Mouse (Mus musculus): ENCODE results near the gene Cadps. TPM values are rescaled to one million over a fixed set of nuclear protein-coding genes. Genes with fewer than 3 reads are reported as not detected.

Cadps gene
- polyA plus RNA-seq, 1 experiment from 2014 or later: 1.9 TPM

DNA sequence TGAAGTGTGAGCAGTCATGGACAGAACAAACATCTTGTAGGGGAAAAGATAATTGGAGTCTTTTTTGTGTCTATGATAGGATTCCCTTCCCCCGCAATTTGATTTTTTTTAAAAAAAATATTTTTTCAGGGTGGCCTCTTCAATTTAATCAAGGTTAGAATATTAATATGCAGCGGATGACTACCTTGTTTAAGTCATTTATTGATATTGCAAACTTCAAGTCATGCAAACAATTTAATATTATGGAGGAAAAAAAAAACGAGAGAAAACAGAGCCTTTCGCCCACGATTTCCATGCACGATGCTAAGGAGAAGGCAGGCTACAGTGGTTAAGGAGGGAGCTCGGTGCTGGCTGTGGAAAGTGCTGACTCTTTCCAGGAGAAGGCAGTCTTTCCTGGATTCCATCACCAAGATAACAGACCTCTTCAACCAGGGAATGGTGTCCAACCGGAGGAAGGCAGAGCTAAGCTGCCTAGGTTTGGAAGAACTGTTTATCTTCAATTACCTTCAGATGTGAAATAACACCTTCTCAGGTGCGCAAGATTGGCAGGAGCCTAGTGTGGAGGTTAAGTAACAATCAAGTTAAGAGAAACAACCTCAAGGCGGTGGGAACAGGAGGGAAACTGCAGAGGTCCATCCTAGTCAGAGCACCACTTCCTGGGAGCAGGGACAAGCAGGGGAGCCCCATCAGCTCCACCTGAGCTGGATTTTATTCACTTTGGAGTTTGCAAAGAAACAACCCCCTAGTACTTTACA lies 483.9 kb downstream of the Cadps start:
- Histone ChIP-seq H3K36me3 (ENCODE audit: control insufficient read depth, insufficient read depth, low read length) (no peaks in the 10 kb centered on the region), H3K9ac (ENCODE audit: low read depth, low read length) (no peak overlapping the region), H3K27ac (ENCODE audit: low read depth, low read length) (no peak overlapping the region), H3K4me2 (no peak overlapping the region), H3K4me3 (ENCODE audit: low read depth, low read length) (no peak overlapping the region), H3K9me3 (replicated peaks; ENCODE audit: control insufficient read depth, low read length) (no peaks in the 10 kb centered on the region), H3K4me1 (ENCODE audit: control insufficient read depth, insufficient read depth, low read length) (peaks cover 5% of the 10 kb centered on the region; the same call in 1 of the 2 replicates), H3K27me3 (ENCODE audit: control insufficient read depth, insufficient read depth, low read length) (peaks cover 91% of the 10 kb centered on the region)
- 3% methylated on average over 10 of the region's 10 CpGs for WGBS (ENCODE audit: insufficient replicate concordance)
- no peak for ATAC-seq (replicated peaks; ENCODE audit: insufficient number of reproducible peaks, low FRiP score, low TSS enrichment)

DNA sequence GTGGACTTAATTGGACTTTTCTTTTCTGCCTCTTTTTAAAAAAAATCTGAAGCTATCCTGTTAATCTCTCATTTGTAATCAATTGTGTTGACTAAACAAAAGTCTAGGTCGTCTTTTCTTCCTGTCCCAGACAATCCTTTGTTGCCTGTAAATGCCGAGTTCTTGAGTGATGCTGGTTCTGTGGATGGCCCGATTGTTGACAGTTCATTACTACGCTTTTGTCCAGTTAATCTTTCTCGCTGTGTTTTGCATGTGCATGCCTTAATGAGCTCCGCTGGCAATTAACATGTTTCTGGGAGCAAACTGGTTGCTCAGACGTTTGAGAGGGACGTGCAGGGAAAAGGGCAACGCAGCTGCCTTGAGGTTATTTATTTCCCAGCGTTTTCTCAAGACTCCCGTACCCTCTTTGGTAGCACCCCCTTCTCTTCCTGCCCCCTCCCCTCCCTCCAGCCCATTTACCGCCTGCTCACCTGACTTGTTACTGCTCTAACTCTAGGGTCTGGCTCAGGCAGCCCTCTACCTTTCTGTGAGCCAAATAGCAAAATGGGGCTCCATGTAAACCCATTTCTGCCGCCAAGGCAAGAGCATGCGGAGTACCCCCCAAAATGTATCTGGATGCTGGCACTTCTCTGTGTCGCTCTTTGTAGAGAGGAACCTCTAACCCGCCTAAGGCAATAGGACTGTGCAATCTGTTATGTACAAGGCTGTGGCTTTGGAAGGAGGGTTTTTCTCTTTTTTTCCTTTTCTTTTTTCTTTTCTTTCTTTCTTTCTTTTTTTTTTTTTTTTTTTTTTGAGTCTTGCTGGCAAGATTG lies 484.7 kb downstream of the Cadps start:
- peaks cover 5% of the 10 kb centered on the region; the same call in 1 of the 2 replicates for H3K4me1 ChIP-seq (ENCODE audit: control insufficient read depth, insufficient read depth, low read length)
- no peak for ATAC-seq (replicated peaks; ENCODE audit: insufficient number of reproducible peaks, low FRiP score, low TSS enrichment)

DNA sequence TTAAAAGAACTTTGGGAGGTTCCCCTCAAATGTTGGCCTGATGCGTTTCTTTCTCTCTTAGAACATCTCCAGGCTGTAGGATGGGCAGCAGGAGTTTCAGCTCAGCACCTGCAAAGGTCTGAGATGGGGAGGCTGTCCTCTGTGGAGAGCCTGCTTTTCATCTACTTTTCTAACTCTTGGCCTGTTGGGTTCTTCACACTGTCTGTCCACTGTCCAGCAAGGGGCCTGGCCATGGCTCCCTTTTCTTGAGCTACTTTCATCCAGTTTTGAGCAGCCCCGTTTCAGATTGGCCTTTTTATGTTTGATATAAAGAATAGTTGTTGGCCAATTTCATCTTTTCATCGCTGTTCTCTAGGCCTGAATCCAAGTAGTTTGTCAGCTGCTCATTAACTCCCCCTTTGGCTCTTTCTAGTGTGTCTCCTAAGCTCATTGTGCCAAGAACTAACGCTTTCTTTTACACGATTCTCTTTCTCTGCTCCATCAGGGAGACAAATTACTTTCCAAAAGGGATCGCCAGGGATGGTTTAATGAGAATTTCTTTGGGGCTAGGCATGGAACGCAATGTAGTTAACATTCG lies 485.4 kb downstream of the Cadps start:
- Histone ChIP-seq H3K4me2 (no peak overlapping the region), H3K9ac (ENCODE audit: low read depth, low read length) (no peak overlapping the region), H3K9me3 (replicated peaks; ENCODE audit: control insufficient read depth, low read length) (no peaks in the 10 kb centered on the region), H3K4me1 (ENCODE audit: control insufficient read depth, insufficient read depth, low read length) (peaks cover 5% of the 10 kb centered on the region; the same call in 1 of the 2 replicates), H3K27ac (ENCODE audit: low read depth, low read length) (no peak overlapping the region), H3K27me3 (ENCODE audit: control insufficient read depth, insufficient read depth, low read length) (peaks cover 76% of the 10 kb centered on the region), H3K4me3 (ENCODE audit: low read depth, low read length) (no peak overlapping the region), H3K36me3 (ENCODE audit: control insufficient read depth, insufficient read depth, low read length) (no peaks in the 10 kb centered on the region)
- WGBS (ENCODE audit: insufficient replicate concordance): 9% methylated on average over 8 of the region's 8 CpGs
- no peak for ATAC-seq (replicated peaks; ENCODE audit: insufficient number of reproducible peaks, low FRiP score, low TSS enrichment)

More for the DNA sequence above, 484.7 kb downstream of the Cadps start:
- no peaks in the 10 kb centered on the region for H3K36me3 ChIP-seq (ENCODE audit: control insufficient read depth, insufficient read depth, low read length)
- H3K27ac ChIP-seq (ENCODE audit: low read depth, low read length): no peak overlapping the region
- WGBS (ENCODE audit: insufficient replicate concordance): 5% methylated on average over 16 of the region's 16 CpGs
- no peak overlapping the region for H3K4me3 ChIP-seq (ENCODE audit: low read depth, low read length)
- H3K9me3 ChIP-seq (replicated peaks; ENCODE audit: control insufficient read depth, low read length): no peaks in the 10 kb centered on the region
- H3K9ac ChIP-seq (ENCODE audit: low read depth, low read length): no peak overlapping the region
- no peak overlapping the region for H3K4me2 ChIP-seq
- peaks cover 83% of the 10 kb centered on the region for H3K27me3 ChIP-seq (ENCODE audit: control insufficient read depth, insufficient read depth, low read length)

DNA sequence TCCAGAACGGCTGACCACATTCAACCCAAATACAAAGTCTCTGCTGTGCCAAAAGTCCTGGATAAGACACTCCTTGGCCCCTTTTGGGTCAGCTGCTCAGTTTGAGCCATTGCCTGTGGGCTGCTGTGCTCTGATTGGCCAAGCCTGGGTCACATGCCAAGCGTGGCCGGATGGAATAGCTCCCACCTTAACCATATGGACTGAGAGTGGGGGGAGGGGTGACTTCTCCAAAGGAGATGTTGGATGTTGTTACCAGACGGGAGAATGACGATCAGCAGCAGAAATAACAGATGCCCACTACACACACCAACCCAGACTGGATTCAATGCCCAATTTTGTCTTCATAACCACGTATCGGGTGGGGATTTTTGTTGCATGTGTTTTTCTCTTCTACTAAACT lies 488.0 kb downstream of the Cadps start:
- no peak overlapping the region for H3K4me3 ChIP-seq (ENCODE audit: low read depth, low read length)
- no peaks in the 10 kb centered on the region for H3K9me3 ChIP-seq (replicated peaks; ENCODE audit: control insufficient read depth, low read length)
- H3K36me3 ChIP-seq (ENCODE audit: control insufficient read depth, insufficient read depth, low read length): no peaks in the 10 kb centered on the region
- H3K4me2 ChIP-seq: no peak overlapping the region
- H3K4me1 ChIP-seq (ENCODE audit: control insufficient read depth, insufficient read depth, low read length): no peaks in the 10 kb centered on the region
- H3K27me3 ChIP-seq (ENCODE audit: control insufficient read depth, insufficient read depth, low read length): peaks cover 52% of the 10 kb centered on the region
- no peak overlapping the region for H3K27ac ChIP-seq (ENCODE audit: low read depth, low read length)
- 40% methylated on average over 7 of the region's 7 CpGs for WGBS (ENCODE audit: insufficient replicate concordance)
- no peak for ATAC-seq (replicated peaks; ENCODE audit: insufficient number of reproducible peaks, low FRiP score, low TSS enrichment)
- H3K9ac ChIP-seq (ENCODE audit: low read depth, low read length): no peak overlapping the region

DNA sequence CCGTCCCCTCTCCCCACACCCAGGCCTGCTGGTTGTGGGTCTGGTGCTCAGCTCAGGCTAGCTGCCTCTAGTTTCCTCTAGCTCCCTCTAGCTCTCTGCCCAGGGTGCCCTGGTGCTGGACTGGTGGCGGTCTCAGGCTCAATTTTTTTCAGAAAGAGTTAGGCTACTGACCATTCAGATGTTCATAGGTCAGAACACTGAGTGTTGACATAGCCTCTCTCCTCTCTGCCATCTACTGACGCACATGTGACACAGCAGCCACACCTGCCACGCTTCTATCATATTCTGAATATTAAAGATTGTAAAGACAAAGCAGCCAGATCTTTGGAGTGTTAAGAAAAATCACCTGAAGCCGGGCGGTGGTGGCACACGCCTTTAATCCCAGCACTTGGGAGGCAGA lies 489.3 kb downstream of the Cadps start:
- 69% methylated on average over 7 of the region's 7 CpGs for WGBS (ENCODE audit: insufficient replicate concordance)
- H3K4me2 ChIP-seq: no peak overlapping the region

More for the DNA sequence above, 489.3 kb downstream of the Cadps start:
- H3K4me1 ChIP-seq (ENCODE audit: control insufficient read depth, insufficient read depth, low read length): no peaks in the 10 kb centered on the region
- H3K27me3 ChIP-seq (ENCODE audit: control insufficient read depth, insufficient read depth, low read length): peaks cover 40% of the 10 kb centered on the region
- no peak overlapping the region for H3K27ac ChIP-seq (ENCODE audit: low read depth, low read length)
- H3K9me3 ChIP-seq (replicated peaks; ENCODE audit: control insufficient read depth, low read length): no peaks in the 10 kb centered on the region
- no peak overlapping the region for H3K4me3 ChIP-seq (ENCODE audit: low read depth, low read length)
- no peak overlapping the region for H3K9ac ChIP-seq (ENCODE audit: low read depth, low read length)
- H3K36me3 ChIP-seq (ENCODE audit: control insufficient read depth, insufficient read depth, low read length): no peaks in the 10 kb centered on the region
- ATAC-seq (replicated peaks; ENCODE audit: insufficient number of reproducible peaks, low FRiP score, low TSS enrichment): no peak
